In the genomic region with DNA sequence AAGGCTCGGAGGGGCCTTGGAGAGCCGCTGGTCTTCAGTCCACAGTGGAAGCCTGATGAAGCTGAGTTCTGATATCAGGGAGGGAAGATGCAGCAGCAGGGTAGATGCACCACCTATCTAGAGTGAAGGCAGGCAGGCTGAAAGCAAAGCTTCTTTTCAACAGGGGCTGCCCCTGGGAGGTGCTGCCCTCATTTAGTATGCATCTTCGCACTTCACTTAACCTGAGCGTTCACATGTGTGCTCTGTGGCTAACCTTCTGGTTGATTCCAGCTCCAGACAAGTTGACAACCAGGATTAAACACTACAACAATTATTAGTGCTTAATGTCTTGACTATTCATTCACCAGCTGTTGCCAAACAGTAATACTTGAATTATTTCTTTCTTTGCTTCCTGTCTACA, we compare ENCODE assay signal across 26 mouse cellular contexts. TPM values are rescaled to one million over a fixed set of nuclear protein-coding genes. Genes with fewer than 3 reads are reported as not detected.
"Had no signal": no experiment of that assay in that cellular context is flagged by ENCODE, and none has a peak within 500 bp of the region (broad histone marks: within the 10 kb centered on the region; RNA-seq: fewer than 3 reads in every experiment).

No protein-coding gene starts in this region.

- H3K4me3 ChIP-seq: limb, embryonic 12.5 days; limb, embryonic 15.5 days; neural tube, embryonic 12.5 days; stomach, embryonic 15.5 days had no signal

- H3K4me1 ChIP-seq: limb, embryonic 15.5 days; neural tube, embryonic 12.5 days; stomach, embryonic 15.5 days had no signal

- H3K27ac ChIP-seq: kidney, postnatal 0 days; limb, embryonic 12.5 days; limb, embryonic 15.5 days; liver, embryonic 14.5 days; macrophage; neural tube, embryonic 12.5 days; stomach, embryonic 15.5 days had no signal

- H3K27me3 ChIP-seq: limb, embryonic 12.5 days; limb, embryonic 15.5 days; neural tube, embryonic 12.5 days; stomach, embryonic 15.5 days had no signal

- ATAC-seq: inflammation-experienced regulatory T-cells, adult 6 months; intestine, embryonic 16.5 days; liver, postnatal 0 days; lung, postnatal 0 days had no signal

- DNase-seq: kidney, adult 2 months; kidney, postnatal 25 days; left cerebral cortex, postnatal 4 days; liver, postnatal 0 days; lung, embryonic 14.5 days; midbrain, embryonic 14.5 days; thymus, postnatal 36 days had no signal

RNA-seq across cellular contexts. Expression of a gene that starts 39.0 kb away (rescaled TPM):
- total RNA-seq: megakaryocyte, adult 5-6 weeks had no signal
- polyA plus RNA-seq: inflammation-experienced regulatory T-cells, adult 6 months; intestine, embryonic 16.5 days; kidney, adult 2 months; kidney, embryonic 14.5 days; kidney, postnatal 0 days; large intestine, adult 2 months; liver, embryonic 11.5 days; liver, embryonic 14.5 days; liver, postnatal 0 days; lung, embryonic 14.5 days; lung, postnatal 0 days; macrophage; small intestine, adult 2 months; stomach, embryonic 15.5 days; thymus, postnatal 0 days; urinary bladder, adult 2 months had no signal

RNA-seq across cellular contexts. Expression of a gene that starts 41.4 kb away (rescaled TPM):
- total RNA-seq: left cerebral cortex, postnatal 14 days; left cerebral cortex, postnatal 4 days; midbrain, postnatal 0 days had no signal
- polyA plus RNA-seq: kidney, embryonic 14.5 days; limb, embryonic 12.5 days; limb, embryonic 15.5 days; liver, embryonic 11.5 days; liver, postnatal 0 days; lung, embryonic 14.5 days; lung, postnatal 0 days; macrophage; midbrain, embryonic 14.5 days; neural tube, embryonic 12.5 days; thymus, postnatal 0 days; urinary bladder, adult 2 months had no signal
